Mouse (Mus musculus): ENCODE data around the gene Fbxl16. TPM values are rescaled to one million over a fixed set of nuclear protein-coding genes. Genes with fewer than 3 reads are reported as not detected.

The Fbxl16 gene
- polyA plus RNA-seq, 1 experiment = 6.0 TPM

GRCm38 (mm10) chr17:25840519-25840918 lies 31.6 kb downstream of the Fbxl16 start:
- H3K36me3 ChIP-seq (ENCODE audit: control insufficient read depth, insufficient read depth) = peaks cover 13% of the 10 kb centered on the region
- no peak overlapping the region for H3K4me2 ChIP-seq (ENCODE audit: low read depth)
- H3K79me2 ChIP-seq (ENCODE audit: control insufficient read depth, insufficient read depth) = peaks cover 12% of the 10 kb centered on the region
- H3K27me3 ChIP-seq (ENCODE audit: control insufficient read depth, insufficient read depth, insufficient read length) = no peaks in the 10 kb centered on the region
- no peak for TF ChIP-seq MYOD1 (IDR thresholded peaks at IDR 0.05; ENCODE audit: control insufficient read depth in 1 of 3, insufficient read length in 2 of 3, low read depth in 2 of 3)
- no peak for TF ChIP-seq SRF (IDR thresholded peaks at IDR 0.05; ENCODE audit: control insufficient read depth, insufficient read length, low read depth)
- no peak overlapping the region for H3ac ChIP-seq (ENCODE audit: control insufficient read depth, insufficient read length)
- H3K4me3 ChIP-seq = no peak overlapping the region

- Histone ChIP-seq H3K79me2 (ENCODE audit: control insufficient read depth, insufficient read depth) (peaks cover 12% of the 10 kb centered on the region), H3K4me3 (no peak within 1 kb of the TSS), H3K27me3 (ENCODE audit: control insufficient read depth, insufficient read depth, insufficient read length) (no peaks in the 10 kb centered on the region), H3K36me3 (ENCODE audit: control insufficient read depth, insufficient read depth) (peaks cover 13% of the 10 kb centered on the region), H3K4me2 (ENCODE audit: low read depth) (no peak within 1 kb of the TSS), H3ac (ENCODE audit: control insufficient read depth, insufficient read length) (no peak within 1 kb of the TSS)
- TF ChIP-seq SRF (IDR thresholded peaks at IDR 0.05; ENCODE audit: control insufficient read depth, insufficient read length, low read depth) = peak; percentile 21
- TF ChIP-seq TCF12 (IDR thresholded peaks at IDR 0.05; ENCODE audit: insufficient read depth, poor library complexity, severe bottlenecking) = no peak
- TF ChIP-seq MYOD1 (IDR thresholded peaks at IDR 0.05; ENCODE audit: control insufficient read depth in 1 of 3, insufficient read length in 2 of 3, low read depth in 2 of 3) = no peak
Measured at GRCm38 (mm10) chr17:25841117-25841880, 32.4 kb downstream of the Fbxl16 start, which contains the start of gene Gm20683. Gene Gm20683, minus strand, starts transcription at chr17:25841763.

GRCm38 (mm10) chr17:25842509-25842908 lies 33.6 kb downstream of the Fbxl16 start:
- no peak overlapping the region for H3K4me2 ChIP-seq (ENCODE audit: low read depth)
- H3ac ChIP-seq (ENCODE audit: control insufficient read depth, insufficient read length) = no peak overlapping the region
- no peaks in the 10 kb centered on the region for H3K27me3 ChIP-seq (ENCODE audit: control insufficient read depth, insufficient read depth, insufficient read length)
- no peak for TF ChIP-seq USF1 (IDR thresholded peaks at IDR 0.05; ENCODE audit: low read depth)
- TF ChIP-seq E2F4 (IDR thresholded peaks at IDR 0.05; ENCODE audit: insufficient read depth) = no peak
- no peak for TF ChIP-seq MAX (IDR thresholded peaks at IDR 0.05; ENCODE audit: low read depth)
- TF ChIP-seq SRF (IDR thresholded peaks at IDR 0.05; ENCODE audit: control insufficient read depth, insufficient read length, low read depth) = no peak
- no peak for TF ChIP-seq POLR2A (IDR thresholded peaks at IDR 0.05; ENCODE audit: insufficient read length, low read depth)
- no peak for TF ChIP-seq CEBPB (IDR thresholded peaks at IDR 0.05; ENCODE audit: insufficient read depth, poor library complexity, severe bottlenecking)
- no peak for TF ChIP-seq POLR2AphosphoS2 (IDR thresholded peaks at IDR 0.05; ENCODE audit: insufficient read length, low read depth)
- TF ChIP-seq MYOD1 (IDR thresholded peaks at IDR 0.05; ENCODE audit: control insufficient read depth in 1 of 3, insufficient read length in 2 of 3, low read depth in 2 of 3) = no peak
- TF ChIP-seq MYOG (IDR thresholded peaks at IDR 0.05; ENCODE audit: control insufficient read depth in 1 of 3, insufficient read depth in 1 of 3, insufficient read length in 2 of 3, low read depth in 2 of 3) = no peak
- no peak for TF ChIP-seq TCF12 (IDR thresholded peaks at IDR 0.05; ENCODE audit: insufficient read depth, poor library complexity, severe bottlenecking)
- TF ChIP-seq REST (IDR thresholded peaks at IDR 0.05; ENCODE audit: insufficient read depth, insufficient read length) = no peak
- no peak for TF ChIP-seq TCF3 (IDR thresholded peaks at IDR 0.05; ENCODE audit: insufficient read length, low read depth)
- peaks cover 12% of the 10 kb centered on the region for H3K79me2 ChIP-seq (ENCODE audit: control insufficient read depth, insufficient read depth)
- no peak overlapping the region for H3K4me3 ChIP-seq
- peaks cover 13% of the 10 kb centered on the region for H3K36me3 ChIP-seq (ENCODE audit: control insufficient read depth, insufficient read depth)

- no peak for TF ChIP-seq USF1 (IDR thresholded peaks at IDR 0.05; ENCODE audit: low read depth)
- no peak for TF ChIP-seq REST (IDR thresholded peaks at IDR 0.05; ENCODE audit: insufficient read depth, insufficient read length)
- TF ChIP-seq E2F4 (IDR thresholded peaks at IDR 0.05; ENCODE audit: insufficient read depth) = no peak
- no peak for TF ChIP-seq CEBPB (IDR thresholded peaks at IDR 0.05; ENCODE audit: insufficient read depth, poor library complexity, severe bottlenecking)
- TF ChIP-seq MAX (IDR thresholded peaks at IDR 0.05; ENCODE audit: low read depth) = no peak
- no peak for TF ChIP-seq MYOG (IDR thresholded peaks at IDR 0.05; ENCODE audit: control insufficient read depth in 1 of 3, insufficient read depth in 1 of 3, insufficient read length in 2 of 3, low read depth in 2 of 3)
- TF ChIP-seq MYOD1 (IDR thresholded peaks at IDR 0.05; ENCODE audit: control insufficient read depth in 1 of 3, insufficient read length in 2 of 3, low read depth in 2 of 3) = no peak
- Histone ChIP-seq H3K27me3 (ENCODE audit: control insufficient read depth, insufficient read depth, insufficient read length) (no peaks in the 10 kb centered on the region), H3K4me2 (ENCODE audit: low read depth) (peak overlapping the region; percentile 68), H3K4me3 (peak overlapping the region; percentile 42), H3K36me3 (ENCODE audit: control insufficient read depth, insufficient read depth) (peaks cover 9% of the 10 kb centered on the region), H3K79me2 (ENCODE audit: control insufficient read depth, insufficient read depth) (peaks cover 12% of the 10 kb centered on the region), H3ac (ENCODE audit: control insufficient read depth, insufficient read length) (peak overlapping the region; percentile 59)
Measured at GRCm38 (mm10) chr17:25843122-25843521, 34.2 kb downstream of the Fbxl16 start.

GRCm38 (mm10) chr17:25843636-25844395 lies 34.9 kb downstream of the Fbxl16 start:
- peaks cover 12% of the 10 kb centered on the region for H3K79me2 ChIP-seq (ENCODE audit: control insufficient read depth, insufficient read depth)
- H3K36me3 ChIP-seq (ENCODE audit: control insufficient read depth, insufficient read depth) = peaks cover 4% of the 10 kb centered on the region
- TF ChIP-seq POLR2AphosphoS2 (IDR thresholded peaks at IDR 0.05; ENCODE audit: insufficient read length, low read depth) (no peak), SRF (IDR thresholded peaks at IDR 0.05; ENCODE audit: control insufficient read depth, insufficient read length, low read depth) (no peak), REST (IDR thresholded peaks at IDR 0.05; ENCODE audit: insufficient read depth, insufficient read length) (no peak), USF1 (IDR thresholded peaks at IDR 0.05; ENCODE audit: low read depth) (no peak), MYOD1 (IDR thresholded peaks at IDR 0.05; ENCODE audit: control insufficient read depth in 1 of 3, insufficient read length in 2 of 3, low read depth in 2 of 3) (no peak), TCF3 (IDR thresholded peaks at IDR 0.05; ENCODE audit: insufficient read length, low read depth) (no peak), POLR2A (IDR thresholded peaks at IDR 0.05; ENCODE audit: insufficient read length, low read depth) (no peak), E2F4 (IDR thresholded peaks at IDR 0.05; ENCODE audit: insufficient read depth) (no peak), TCF12 (IDR thresholded peaks at IDR 0.05; ENCODE audit: insufficient read depth, poor library complexity, severe bottlenecking) (no peak), MAX (IDR thresholded peaks at IDR 0.05; ENCODE audit: low read depth) (no peak), CEBPB (IDR thresholded peaks at IDR 0.05; ENCODE audit: insufficient read depth, poor library complexity, severe bottlenecking) (no peak), MYOG (IDR thresholded peaks at IDR 0.05; ENCODE audit: control insufficient read depth in 1 of 3, insufficient read depth in 1 of 3, insufficient read length in 2 of 3, low read depth in 2 of 3) (no peak)

More at GRCm38 (mm10) chr17:25843636-25844395, 34.9 kb downstream of the Fbxl16 start:
- Histone ChIP-seq H3K4me3 (peak overlapping the region; percentile 42), H3K4me2 (ENCODE audit: low read depth) (peak overlapping the region; percentile 68), H3K27me3 (ENCODE audit: control insufficient read depth, insufficient read depth, insufficient read length) (no peaks in the 10 kb centered on the region), H3ac (ENCODE audit: control insufficient read depth, insufficient read length) (peak overlapping the region; percentile 59)

Measured in myocyte (in vitro differentiated cells).